Mouse (Mus musculus) MEL (cell line): Measurements from ENCODE around the gene Fkbp4. TPM values are rescaled to one million over a fixed set of nuclear protein-coding genes. Genes with fewer than 3 reads are reported as not detected.

Source experiments
- DNase-seq: peaks from one replicate; pipeline ENCODE4 v3.0.0; 2011; ENCODE audit warnings: low read depth, low spot score
- H3K27ac ChIP-seq: 2 replicates; pipeline ENCODE4 v1.5.1; 2012; ENCODE audit warnings: low read depth, mild to moderate bottlenecking, control low read depth, low read length, moderate library complexity; ENCODE audit not compliant: control insufficient read depth
- H3K27me3 ChIP-seq, 2 experiments: fragments of 150-350 bp in 1 of 2; sonication (generic) in 1 of 2; 2 replicates each; pipeline ENCODE4 v1.6.1; 2012; ENCODE audit warnings: low read length in 2 of 2, mild to moderate bottlenecking in 2 of 2, improper control_type of control experiment in 1 of 2, moderate library complexity in 1 of 2; ENCODE audit not compliant: insufficient read depth in 2 of 2, control insufficient read depth in 1 of 2
- H3K36me3 ChIP-seq, 2 experiments: 2 replicates each; pipeline ENCODE4 v1.6.1; 2012 to 2014; ENCODE audit warnings: low read length in 2 of 2, improper control_type of control experiment in 1 of 2, inconsistent platforms in 1 of 2, mild to moderate bottlenecking in 1 of 2; ENCODE audit not compliant: insufficient read depth in 2 of 2, control insufficient read depth in 1 of 2
- H3K4me1 ChIP-seq, 2 experiments: fragments of 150-350 bp in 1 of 2; sonication (generic) in 1 of 2; 2 replicates each; pipeline ENCODE4 v1.6.1; 2012; ENCODE audit warnings: low read length in 2 of 2, improper control_type of control experiment in 1 of 2, mild to moderate bottlenecking in 1 of 2; ENCODE audit not compliant: insufficient read depth in 2 of 2, control insufficient read depth in 1 of 2
- H3K4me3 ChIP-seq, 2 experiments: fragments of 150-350 bp in 1 of 2; sonication (generic) in 1 of 2; 2 replicates each; pipeline ENCODE4 v1.5.1; 2012; ENCODE audit warnings: low read depth in 2 of 2, low read length in 2 of 2, mild to moderate bottlenecking in 2 of 2, moderate library complexity in 2 of 2, control low read depth in 1 of 2, improper control_type of control experiment in 1 of 2; ENCODE audit not compliant: control insufficient read depth in 1 of 2, insufficient read depth in 1 of 2
- H3K79me2 ChIP-seq: 2 replicates; pipeline ENCODE4 v1.6.1; 2012; ENCODE audit warnings: mild to moderate bottlenecking, low read length, moderate library complexity; ENCODE audit not compliant: control insufficient read depth, poor library complexity, insufficient read depth
- H3K9ac ChIP-seq: 2 replicates; pipeline ENCODE4 v1.6.1; 2012; ENCODE audit warnings: low read depth, mild to moderate bottlenecking, control low read depth, low read length, moderate library complexity; ENCODE audit not compliant: control insufficient read depth, poor library complexity, severe bottlenecking
- H3K9me3 ChIP-seq: fragments of 150-350 bp; sonication (generic); replicated peaks from 2 replicates; pipeline ENCODE4 v1.6.1; 2012; ENCODE audit warnings: mild to moderate bottlenecking, low read length, improper control_type of control experiment, moderate library complexity; ENCODE audit not compliant: insufficient read depth
- BHLHE40 ChIP-seq: IDR thresholded peaks from 2 replicates; pipeline ENCODE4 v1.6.1; 2012; ENCODE audit warnings: low read depth, mild to moderate bottlenecking, inconsistent platforms, low read length, improper control_type of control experiment, borderline replicate concordance
- CHD2 ChIP-seq: IDR thresholded peaks from 2 replicates; pipeline ENCODE4 v1.6.1; 2011; ENCODE audit warnings: low read length, improper control_type of control experiment
- CTCF ChIP-seq, 3 experiments: IDR thresholded peaks in 2 of 3; conservative IDR thresholded peaks in 1 of 3; 2 replicates each; pipeline ENCODE4 v1.5.1; 2011 to 2012; ENCODE audit warnings: low read length in 3 of 3, low read depth in 2 of 3, mild to moderate bottlenecking in 2 of 3, improper control_type of control experiment in 1 of 3, inconsistent platforms in 1 of 3, mixed read lengths in 1 of 3, moderate library complexity in 1 of 3; ENCODE audit not compliant: control insufficient read depth in 1 of 3, insufficient read depth in 1 of 3, poor library complexity in 1 of 3, severe bottlenecking in 1 of 3
- E2F4 ChIP-seq: IDR thresholded peaks from 2 replicates; pipeline ENCODE4 v1.6.1; 2011; ENCODE audit warnings: low read depth, low read length, improper control_type of control experiment, borderline replicate concordance
- ELF1 ChIP-seq: IDR thresholded peaks from 2 replicates; pipeline ENCODE4 v1.6.1; 2014; ENCODE audit warnings: low read depth, mild to moderate bottlenecking, inconsistent platforms, low read length, improper control_type of control experiment, moderate library complexity
- EP300 ChIP-seq, 2 experiments: IDR thresholded peaks; 2 replicates each; pipeline ENCODE4 v1.6.1; 2011; ENCODE audit warnings: improper control_type of control experiment in 2 of 2, low read length in 2 of 2, low read depth in 1 of 2, mild to moderate bottlenecking in 1 of 2
- ETS1 ChIP-seq: IDR thresholded peaks from 2 replicates; pipeline ENCODE4 v1.6.1; 2012; ENCODE audit warnings: low read depth, mild to moderate bottlenecking, inconsistent platforms, low read length, improper control_type of control experiment, moderate library complexity
- GABPA ChIP-seq: IDR thresholded peaks from 2 replicates; pipeline ENCODE4 v1.6.1; 2012; ENCODE audit warnings: low read depth, mild to moderate bottlenecking, inconsistent platforms, low read length, improper control_type of control experiment, moderate library complexity
- GATA1 ChIP-seq: IDR thresholded peaks from 2 replicates; pipeline ENCODE4 v1.6.1; 2011; ENCODE audit warnings: low read depth, low read length, improper control_type of control experiment
- JUND ChIP-seq: IDR thresholded peaks from 2 replicates; pipeline ENCODE4 v1.6.1; 2011; ENCODE audit warnings: low read depth, mild to moderate bottlenecking, improper control_type of control experiment, low read length
- KAT2A ChIP-seq: conservative IDR thresholded peaks from 2 replicates; pipeline ENCODE4 v1.6.1; 2012; ENCODE audit warnings: low read depth, low read length, improper control_type of control experiment, inconsistent platforms
- MEF2A ChIP-seq: IDR thresholded peaks from 2 replicates; pipeline ENCODE4 v1.6.1; 2014; ENCODE audit warnings: low read depth, mild to moderate bottlenecking, inconsistent platforms, low read length, improper control_type of control experiment; ENCODE audit not compliant: poor library complexity, insufficient replicate concordance, severe bottlenecking; ENCODE audit errors: extremely low read depth
- MYB ChIP-seq: IDR thresholded peaks from 2 replicates; pipeline ENCODE4 v1.6.1; 2011; ENCODE audit warnings: mild to moderate bottlenecking, low read depth, low read length, improper control_type of control experiment
- MYC ChIP-seq: IDR thresholded peaks from 2 replicates; pipeline ENCODE4 v1.6.1; 2011; ENCODE audit warnings: low read depth, mild to moderate bottlenecking, low read length, improper control_type of control experiment, moderate library complexity
- NELFE ChIP-seq: IDR thresholded peaks from 2 replicates; pipeline ENCODE4 v1.6.1; 2011; ENCODE audit warnings: low read depth, low read length, improper control_type of control experiment
- NRF1 ChIP-seq: IDR thresholded peaks from 2 replicates; pipeline ENCODE4 v1.6.1; 2014; ENCODE audit warnings: low read depth, mild to moderate bottlenecking, inconsistent platforms, low read length, improper control_type of control experiment, moderate library complexity; ENCODE audit not compliant: poor library complexity, insufficient read depth, severe bottlenecking
- POLR2AphosphoS2 ChIP-seq: IDR thresholded peaks from 2 replicates; pipeline ENCODE4 v1.6.1; 2011; ENCODE audit warnings: low read length, improper control_type of control experiment
- POLR2AphosphoS5 ChIP-seq: IDR thresholded peaks from 2 replicates; pipeline ENCODE4 v1.6.1; 2012; ENCODE audit warnings: low read depth, borderline replicate concordance, mild to moderate bottlenecking, inconsistent platforms, low read length, moderate library complexity, mixed read lengths
- RCOR1 ChIP-seq: IDR thresholded peaks from 2 replicates; pipeline ENCODE4 v1.6.1; 2012; ENCODE audit warnings: low read depth, mild to moderate bottlenecking, inconsistent platforms, low read length, improper control_type of control experiment
- SIN3A ChIP-seq: IDR thresholded peaks from 2 replicates; pipeline ENCODE4 v1.6.1; 2012; ENCODE audit warnings: low read length, improper control_type of control experiment, inconsistent platforms
- SMC3 ChIP-seq: IDR thresholded peaks from 2 replicates; pipeline ENCODE4 v1.6.1; 2011; ENCODE audit warnings: low read depth, low read length, improper control_type of control experiment
- UBTF ChIP-seq: IDR thresholded peaks from 2 replicates; pipeline ENCODE4 v1.6.1; 2012; ENCODE audit warnings: low read depth, mild to moderate bottlenecking, inconsistent platforms, low read length, improper control_type of control experiment, moderate library complexity, borderline replicate concordance; ENCODE audit not compliant: insufficient read depth
- USF1 ChIP-seq: IDR thresholded peaks from 2 replicates; pipeline ENCODE4 v1.6.1; 2014; ENCODE audit warnings: low read depth, mild to moderate bottlenecking, inconsistent platforms, low read length, improper control_type of control experiment, moderate library complexity
- ZMIZ1 ChIP-seq: IDR thresholded peaks from 2 replicates; pipeline ENCODE4 v1.6.1; 2012; ENCODE audit warnings: low read depth, mild to moderate bottlenecking, inconsistent platforms, low read length, improper control_type of control experiment, moderate library complexity
- polyA plus RNA-seq, 2 experiments: library from polyadenylated mRNA; stranded (reverse) in 1 of 2; unstranded in 1 of 2; fragments of >175 nt in 1 of 2; fragments of >200 nt in 1 of 2; gene quantifications; 2 replicates each; pipeline versions ENCODE4 v1.2.1 to v1.2.4; 2012; ENCODE audit warnings: low replicate concordance in 2 of 2, low read depth in 1 of 2; ENCODE audit not compliant: insufficient read length in 2 of 2, insufficient read depth in 1 of 2, missing spikeins in 1 of 2
- total RNA-seq: library from RNA; depleted of rRNA; stranded (reverse); fragments of 300-350 nt; gene quantifications from 2 replicates; pipeline ENCODE4 v1.2.3, GENCODE M21; 2012

Fkbp4 gene
- total and polyA plus RNA-seq, 3 experiments, result 333 to 934 (median 426) TPM

GRCm38 (mm10) chr6:128440238-128440637 is 1.8 kb upstream of the Fkbp4 start:
- Histone ChIP-seq H3K79me2 (peaks cover 19% of the 10 kb centered on the region), H3K36me3 (peaks cover 2 to 16% of the 10 kb centered on the region in 2 experiments), H3K9me3 (no peaks in the 10 kb centered on the region), H3K27ac (no peak overlapping the region), H3K4me1 (peaks cover 12 to 16% of the 10 kb centered on the region in 2 experiments), H3K27me3 (no peaks in the 10 kb centered on the region), H3K4me3 (no peak overlapping the region), H3K9ac (no peak overlapping the region)
- no peak for TF ChIP-seq POLR2AphosphoS5
- no peak for TF ChIP-seq KAT2A
- TF ChIP-seq POLR2AphosphoS2, result no peak
- TF ChIP-seq SMC3, result 0 out of 2 replicates have a peak, but pooled peaks have one; percentile 7
- TF ChIP-seq SIN3A, result no peak
- TF ChIP-seq CTCF (IDR thresholded peaks at IDR 0.05 in 2 of 3, conservative IDR thresholded peaks at IDR 0.05 in 1 of 3; ENCODE audit: control insufficient read depth in 1 of 3, insufficient read depth in 1 of 3, low read depth in 2 of 3, low read length in 3 of 3, poor library complexity in 1 of 3, severe bottlenecking in 1 of 3), result peak; percentile 32 to 44 (median 41); a peak in 5 of 6 replicates
- TF ChIP-seq ETS1, result 0 out of 2 replicates have a peak, but pooled peaks have one; percentile 6
- TF ChIP-seq JUND, result no peak
- DNase-seq, result peak; percentile 60

GRCm38 (mm10) chr6:128438871-128439341 is 429 bp upstream of the Fkbp4 start:
- Histone ChIP-seq H3K36me3 (peaks cover 12 to 20% of the 10 kb centered on the region in 2 experiments), H3K4me3 (peak overlapping the region; percentile 55 to 84), H3K27ac (no peak overlapping the region), H3K79me2 (peaks cover 19% of the 10 kb centered on the region), H3K27me3 (no peaks in the 10 kb centered on the region), H3K4me1 (peaks cover 12 to 19% of the 10 kb centered on the region in 2 experiments), H3K9ac (peak overlapping the region; percentile 60), H3K9me3 (no peaks in the 10 kb centered on the region)
- TF ChIP-seq RCOR1 (no peak), SIN3A (no peak), NELFE (no peak), NRF1 (no peak), MEF2A (no peak), E2F4 (no peak), EP300 (IDR thresholded peaks at IDR 0.05; ENCODE audit: low read depth in 1 of 2, low read length in 2 of 2) (no peak), CHD2 (no peak), GATA1 (no peak), MYC (no peak), GABPA (no peak), USF1 (no peak), ELF1 (no peak), UBTF (no peak), BHLHE40 (no peak), ZMIZ1 (no peak), MYB (no peak), CTCF (IDR thresholded peaks at IDR 0.05 in 2 of 3, conservative IDR thresholded peaks at IDR 0.05 in 1 of 3; ENCODE audit: control insufficient read depth in 1 of 3, insufficient read depth in 1 of 3, low read depth in 2 of 3, low read length in 3 of 3, poor library complexity in 1 of 3, severe bottlenecking in 1 of 3) (no peak)
- DNase-seq, result no peak
